Mouse (Mus musculus) liver, postnatal 0 days (tissue): ENCODE measurements around the gene Adarb2.

ENCODE experiments used
- CTCF ChIP-seq: sonication (generic); IDR thresholded peaks from 2 replicates; pipeline ENCODE4 v1.5.1; 2016; ENCODE audit warnings: antibody characterized with exemption, low read depth
- EP300 ChIP-seq: IDR thresholded peaks from 2 replicates; pipeline ENCODE4 v1.6.1; 2016; ENCODE audit warnings: antibody characterized with exemption, low read depth, mild to moderate bottlenecking

GRCm38 (mm10) chr13:8352341-8352740, 149.7 kb downstream of the Adarb2 start:
- no peak for TF ChIP-seq CTCF
- no peak for TF ChIP-seq EP300
